Mouse (Mus musculus): Measurements from ENCODE around the gene Sp8.

The Sp8 gene

GRCm38 (mm10) chr12:118848496-118849202 lies 2.5 kb downstream of the Sp8 start:
- peak; percentile 7 to 21 for DNase-seq

DNA sequence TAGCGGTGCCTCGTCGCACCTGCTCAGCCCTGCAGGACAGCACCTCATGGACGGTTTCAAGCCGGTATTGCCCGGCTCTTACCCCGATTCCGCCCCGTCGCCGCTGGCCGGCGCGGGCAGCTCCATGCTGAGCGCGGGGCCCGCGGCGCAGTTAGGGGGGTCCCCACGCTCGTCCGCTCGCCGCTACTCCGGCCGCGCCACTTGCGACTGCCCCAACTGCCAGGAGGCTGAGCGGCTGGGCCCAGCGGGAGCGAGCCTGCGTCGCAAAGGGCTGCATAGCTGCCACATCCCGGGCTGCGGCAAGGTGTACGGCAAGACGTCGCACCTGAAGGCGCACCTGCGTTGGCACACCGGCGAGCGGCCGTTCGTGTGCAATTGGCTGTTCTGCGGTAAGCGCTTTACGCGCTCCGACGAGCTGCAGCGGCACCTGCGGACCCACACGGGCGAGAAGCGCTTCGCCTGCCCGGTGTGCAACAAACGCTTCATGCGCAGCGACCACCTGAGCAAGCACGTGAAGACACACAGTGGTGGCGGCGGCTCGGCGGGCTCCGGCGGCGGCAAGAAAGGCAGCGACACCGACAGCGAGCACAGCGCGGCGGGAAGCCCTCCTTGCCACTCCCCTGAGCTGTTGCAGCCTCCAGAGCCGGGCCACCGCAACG lies 3.2 kb downstream of the Sp8 start:
- peak; percentile 16 to 22 for DNase-seq

- peak; percentile 6 to 22 for DNase-seq
These were observed 3.9 kb downstream of the Sp8 start for GRCm38 (mm10) chr12:118849996-118850395.

DNA sequence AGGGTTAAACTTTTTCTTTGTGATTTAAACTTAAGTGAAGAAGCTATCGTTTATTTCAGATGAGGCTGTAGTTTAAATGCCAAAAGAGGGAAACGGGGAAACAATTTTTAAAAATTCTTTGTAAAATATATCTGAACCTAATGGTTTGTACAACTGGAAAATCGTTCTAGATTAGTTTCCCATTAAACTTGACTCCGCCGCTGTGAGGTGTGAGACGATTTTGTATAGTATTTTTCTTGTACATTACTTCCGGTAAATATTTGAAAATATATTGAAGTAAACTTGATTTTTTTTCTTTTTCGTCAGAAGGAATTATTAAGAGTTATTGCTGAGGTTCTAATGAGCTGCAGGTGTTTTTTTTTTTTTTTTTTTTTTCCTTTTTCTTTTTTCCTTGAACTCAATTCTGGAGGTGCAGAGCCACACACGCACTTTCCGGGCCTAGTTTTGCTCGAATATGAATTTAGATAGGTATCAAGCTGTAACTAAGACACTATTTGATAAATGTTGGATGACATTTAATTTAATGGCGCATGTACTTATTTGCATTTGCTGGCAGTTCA lies 4.8 kb downstream of the Sp8 start:
- DNase-seq: peak in 1 of 2 experiments; percentile 14

DNA sequence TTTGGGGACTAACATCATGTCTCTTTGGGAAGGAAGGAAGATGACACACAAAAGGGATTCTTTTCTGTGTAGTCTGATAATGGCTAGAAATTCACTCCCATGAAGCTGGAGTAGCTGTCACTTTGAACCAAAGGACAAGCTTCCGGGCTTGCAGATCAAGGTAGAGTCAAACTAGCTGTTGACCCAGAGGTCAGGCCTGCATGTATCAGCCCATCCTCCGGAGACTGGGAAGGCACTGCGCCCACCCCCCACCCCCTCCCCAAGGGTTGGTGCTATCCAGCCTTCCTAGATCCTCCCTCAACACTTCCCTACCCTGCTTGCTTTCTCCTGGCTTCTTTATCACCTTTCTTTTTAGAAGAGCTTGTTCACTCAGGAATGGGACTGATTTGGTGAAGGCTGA lies 7.2 kb downstream of the Sp8 start:
- DNase-seq: peak in 1 of 2 experiments; percentile 3

DNA sequence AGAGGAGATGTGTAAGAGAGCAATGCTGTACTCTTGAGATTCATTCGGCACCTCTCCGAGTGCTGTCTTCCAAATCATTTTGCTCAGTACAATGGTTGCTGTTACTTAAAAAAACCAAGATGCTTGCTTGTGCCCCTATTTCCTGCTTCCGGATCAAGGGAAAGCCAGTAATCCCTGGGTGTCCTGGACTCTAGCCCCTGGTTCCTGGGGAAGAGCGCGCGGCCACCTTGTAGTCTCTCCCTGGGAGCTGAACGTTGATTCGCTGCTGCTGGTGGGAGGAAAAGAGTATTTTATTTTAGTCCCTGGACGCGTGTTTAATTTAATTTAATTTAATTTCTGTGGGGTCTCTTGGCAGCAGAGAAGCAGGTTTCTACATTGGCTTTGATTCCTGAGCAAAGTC lies 8.3 kb downstream of the Sp8 start:
- DNase-seq: peak in 1 of 2 experiments; percentile 7

DNA sequence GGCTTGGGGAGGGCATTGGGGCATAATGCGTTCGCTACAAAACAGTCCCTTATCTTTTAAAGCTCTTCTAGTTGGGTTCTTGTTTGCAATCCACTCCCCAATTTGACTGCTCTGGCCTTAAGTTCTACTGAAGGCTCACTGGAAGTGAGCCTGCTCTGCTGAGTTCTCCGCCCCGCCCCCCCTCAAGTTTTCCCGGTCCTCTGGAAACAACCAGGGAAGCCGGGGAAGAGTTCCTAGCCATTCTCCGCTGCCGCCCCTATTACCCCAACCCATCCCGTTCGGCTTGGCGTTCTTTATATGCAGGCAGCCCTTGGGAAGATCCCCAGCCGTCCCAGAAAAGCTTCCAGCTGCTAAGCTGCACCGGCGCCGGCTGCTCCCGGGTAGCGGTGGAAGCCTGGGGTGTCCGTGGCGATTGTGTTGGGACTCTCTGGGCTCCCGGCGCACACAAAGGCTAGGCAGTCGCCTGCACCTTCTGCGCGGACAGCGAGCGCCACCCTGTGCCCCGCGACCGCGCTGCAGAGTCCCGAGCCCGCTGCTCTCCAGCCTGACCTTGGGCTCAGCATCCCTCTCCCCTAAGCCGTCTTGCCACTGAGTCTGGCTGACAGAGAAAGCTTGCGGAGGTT lies 8.8 kb downstream of the Sp8 start:
- DNase-seq: peak; percentile 80

DNA sequence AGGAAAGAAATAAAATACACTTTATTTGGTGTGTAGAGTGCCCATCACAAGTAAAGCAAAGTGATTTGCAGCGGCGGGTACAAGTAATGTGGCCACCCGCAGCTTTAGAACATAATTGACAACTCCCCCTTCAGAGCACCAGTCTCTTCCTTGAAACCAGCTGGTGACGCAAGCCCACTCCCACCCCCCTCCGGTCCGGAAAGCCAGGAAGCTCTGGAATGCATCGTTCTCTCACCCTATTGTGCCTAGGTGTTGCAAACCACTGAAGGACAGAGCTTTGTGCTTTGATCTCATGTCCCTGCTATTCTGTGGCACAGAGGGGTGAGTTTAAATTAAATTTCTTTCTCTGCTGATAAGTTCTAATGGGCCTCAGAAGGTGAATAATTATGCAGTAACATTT lies 10.0 kb downstream of the Sp8 start:
- DNase-seq: no peak

DNA sequence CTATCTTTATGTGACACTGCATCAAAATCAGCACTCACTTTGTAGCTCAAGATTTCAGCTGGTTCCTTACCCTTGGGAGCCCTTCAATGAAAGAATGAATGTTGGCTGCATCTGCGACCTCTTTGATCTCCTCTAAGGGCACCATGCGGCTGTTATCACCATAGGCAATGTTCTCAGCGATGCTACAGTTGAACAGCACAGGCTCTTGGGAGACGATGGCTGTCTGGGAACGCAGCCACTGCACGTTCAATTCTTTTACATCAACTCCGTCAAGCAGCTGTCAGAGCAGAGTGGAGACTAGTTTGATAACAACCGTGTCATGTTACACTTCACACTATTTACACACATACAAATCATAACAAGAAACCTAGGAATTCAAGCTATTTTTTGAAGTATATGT lies 26.5 kb downstream of the Sp8 start:
- DNase-seq: no peak

GRCm38 (mm10) chr12:118882790-118883189 lies 36.7 kb downstream of the Sp8 start:
- no peak for DNase-seq

GRCm38 (mm10) chr12:118887964-118888363 lies 41.8 kb downstream of the Sp8 start:
- no peak for DNase-seq

All from cerebellum, postnatal 14 days (tissue).